Mouse (Mus musculus): ENCODE measurements around the gene Olfr38. TPM values are rescaled to one million over a fixed set of nuclear protein-coding genes. Genes with fewer than 3 reads are reported as not detected.

The Olfr38 gene
- not detected in 2 replicates for total RNA-seq (2012; rRNA removed)
- total RNA-seq (2014; rRNA removed), result not detected in 2 replicates
- not detected in 2 replicates for polyA plus RNA-seq (2012; ENCODE audit: insufficient read length, low read depth)

DNA sequence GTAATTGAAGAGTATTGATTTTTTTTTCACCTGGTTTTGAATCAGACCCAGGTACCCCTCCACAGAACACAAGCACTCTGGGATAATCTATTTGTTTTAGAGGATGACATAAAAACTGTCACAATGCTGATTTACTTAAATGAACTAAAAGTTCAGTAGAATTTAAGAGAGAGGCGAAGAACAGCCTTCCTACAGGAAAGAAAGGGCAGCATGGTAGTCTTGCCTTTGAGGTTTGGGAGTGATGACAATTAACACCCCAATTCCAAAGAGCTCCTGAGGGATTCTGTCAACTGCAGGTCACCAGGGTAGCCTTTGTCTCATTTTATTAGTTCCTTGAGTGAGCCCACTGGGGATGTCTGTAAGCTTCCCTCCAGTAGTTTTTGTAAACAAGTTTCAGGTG is at the start of gene Olfr38:
Gene Olfr38 (plus strand): TSS at position 301 of the 400 bp plus-strand sequence.
- Histone ChIP-seq H3K27me3 (replicated peaks) (no peaks in the 10 kb centered on the region), H3K9ac (ENCODE audit: insufficient read depth, low read depth) (no peak within 1 kb of the TSS), H3K79me2 (replicated peaks; ENCODE audit: control insufficient read depth, extremely low read depth, insufficient read depth, poor library complexity, severe bottlenecking) (no peaks in the 10 kb centered on the region), H3K36me3 (replicated peaks in 1 of 2; ENCODE audit: control insufficient read depth in 1 of 2, insufficient read depth in 1 of 2, low read length in 1 of 2) (no peaks in the 10 kb centered on the region), H3K4me2 (ENCODE audit: insufficient read depth, low read depth, poor library complexity, severe bottlenecking) (no peak within 1 kb of the TSS), H3K9me3 (replicated peaks; ENCODE audit: low read length) (no peaks in the 10 kb centered on the region), H3K4me1 (ENCODE audit: control insufficient read depth in 1 of 2, insufficient read depth in 2 of 2) (no peaks in the 10 kb centered on the region), H3K27ac (ENCODE audit: insufficient read depth, low read depth) (no peak within 1 kb of the TSS), H3K4me3 (replicated peaks in 1 of 3; ENCODE audit: low read depth in 2 of 3, low read length in 2 of 3, poor library complexity in 1 of 3) (no peak within 1 kb of the TSS)
- in situ Hi-C loops (cut with MboI; ENCODE audit: low pct_ligation_motif_present, low pct_unique_long_range_greater_than_20kb, low sequenced_read_pairs), result no loop called here
- TF ChIP-seq POLR2A (IDR thresholded peaks at IDR 0.05; ENCODE audit: low read depth, low read length) (no peak), SMC3 (IDR thresholded peaks at IDR 0.05; ENCODE audit: low read depth, low read length) (no peak), KAT2A (IDR thresholded peaks at IDR 0.05; ENCODE audit: insufficient replicate concordance, low read length) (no peak), CHD2 (IDR thresholded peaks at IDR 0.05; ENCODE audit: low read length) (no peak), EP300 (IDR thresholded peaks at IDR 0.05; ENCODE audit: low read length) (no peak), GABPA (IDR thresholded peaks at IDR 0.05; ENCODE audit: insufficient replicate concordance, low read depth, low read length) (no peak), POLR2AphosphoS2 (IDR thresholded peaks at IDR 0.05; ENCODE audit: low read depth, low read length) (no peak), HCFC1 (IDR thresholded peaks at IDR 0.05; ENCODE audit: low read depth, low read length) (no peak), ZMIZ1 (IDR thresholded peaks at IDR 0.05; ENCODE audit: low read depth, low read length) (no peak), ZC3H11A (IDR thresholded peaks at IDR 0.05; ENCODE audit: low read depth, low read length) (no peak)
- dilution Hi-C loops (cut with MboI; ENCODE audit: extremely low pct_ligation_motif_present, extremely low pct_unique_long_range_greater_than_20kb, low sequenced_read_pairs), result no loop called here
- DNase-seq (ENCODE audit: extremely low read depth), result no peak

DNA sequence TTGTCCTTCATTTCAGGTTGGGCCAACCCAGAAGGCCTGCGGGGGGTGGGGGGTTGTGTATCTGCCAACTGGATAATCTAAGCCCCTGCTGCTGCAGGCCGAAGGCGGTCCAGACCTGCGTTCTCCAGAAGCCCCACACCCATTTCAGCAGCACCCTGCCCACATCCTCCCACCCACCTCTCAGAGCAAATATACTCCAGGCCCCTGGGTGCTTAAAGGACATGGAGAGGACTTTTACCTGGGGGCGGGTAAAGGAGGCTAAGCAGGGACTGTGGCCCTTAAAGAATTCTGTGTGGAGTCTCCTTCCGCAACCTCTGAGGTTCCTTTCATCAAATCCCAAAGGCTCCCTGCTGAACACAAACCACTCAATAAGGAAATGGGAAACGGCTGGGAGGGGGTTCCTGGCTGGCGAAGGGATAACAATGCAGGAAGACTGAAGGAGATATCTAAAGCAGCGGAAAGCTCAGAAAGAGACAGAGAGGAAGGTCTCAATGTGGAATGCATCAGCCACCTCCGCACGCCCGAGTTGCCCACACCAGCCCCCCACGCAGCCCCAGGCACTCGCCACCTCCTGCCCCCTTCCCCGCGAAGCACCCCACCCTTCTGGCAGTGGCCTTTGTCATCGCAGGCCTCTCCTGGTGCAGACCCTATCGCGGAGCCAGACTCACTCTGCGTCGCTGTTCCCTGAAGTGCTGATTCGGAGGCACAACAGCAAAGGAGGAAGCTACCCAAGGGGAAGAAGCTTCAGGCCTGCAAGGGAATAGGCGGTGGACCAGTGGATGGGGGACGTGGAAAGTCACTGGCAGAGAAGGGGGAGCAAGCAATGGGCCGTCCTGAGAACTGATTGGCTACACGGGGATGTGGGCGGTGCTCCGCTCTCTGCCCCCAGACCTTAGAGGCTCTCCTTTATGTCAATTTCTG is 46.7 kb upstream of the Olfr38 start, which contains the start of gene Tcaf1:
Gene Tcaf1 (minus strand): TSS at position 798 of the 921 bp plus-strand sequence.
- in situ Hi-C loops (cut with MboI; ENCODE audit: low pct_ligation_motif_present, low pct_unique_long_range_greater_than_20kb, low sequenced_read_pairs) (no loop called here), dilution Hi-C loops (cut with MboI; ENCODE audit: extremely low pct_ligation_motif_present, extremely low pct_unique_long_range_greater_than_20kb, low sequenced_read_pairs) (no loop called here)
- no peak within 1 kb of the TSS for H3K4me2 ChIP-seq (ENCODE audit: insufficient read depth, low read depth, poor library complexity, severe bottlenecking)
- no peak within 1 kb of the TSS for H3K9ac ChIP-seq (ENCODE audit: insufficient read depth, low read depth)
- H3K4me1 ChIP-seq (ENCODE audit: control insufficient read depth in 1 of 2, insufficient read depth in 2 of 2), result no peaks in the 10 kb centered on the region
- H3K27ac ChIP-seq (ENCODE audit: insufficient read depth, low read depth), result no peak within 1 kb of the TSS
- no peak for DNase-seq (ENCODE audit: extremely low read depth)
- no peaks in the 10 kb centered on the region for H3K9me3 ChIP-seq (replicated peaks; ENCODE audit: low read length)
- H3K27me3 ChIP-seq (replicated peaks), result no peaks in the 10 kb centered on the region
- no peak within 1 kb of the TSS for H3K4me3 ChIP-seq (replicated peaks in 1 of 3; ENCODE audit: low read depth in 2 of 3, low read length in 2 of 3, poor library complexity in 1 of 3)
- no peaks in the 10 kb centered on the region for H3K36me3 ChIP-seq (replicated peaks in 1 of 2; ENCODE audit: control insufficient read depth in 1 of 2, insufficient read depth in 1 of 2, low read length in 1 of 2)
- no peaks in the 10 kb centered on the region for H3K79me2 ChIP-seq (replicated peaks; ENCODE audit: control insufficient read depth, extremely low read depth, insufficient read depth, poor library complexity, severe bottlenecking)
- no peak for TF ChIP-seq JUND (conservative IDR thresholded peaks at IDR 0.05; ENCODE audit: low read depth, low read length)
- no peak for TF ChIP-seq UBTF (IDR thresholded peaks at IDR 0.05; ENCODE audit: low read depth, low read length)
- TF ChIP-seq CHD2 (IDR thresholded peaks at IDR 0.05; ENCODE audit: low read length), result no peak
- no peak for TF ChIP-seq ZKSCAN1 (IDR thresholded peaks at IDR 0.05; ENCODE audit: borderline replicate concordance, low read depth, low read length)
- TF ChIP-seq E2F4 (IDR thresholded peaks at IDR 0.05; ENCODE audit: insufficient replicate concordance, low read depth, low read length), result no peak
- no peak for TF ChIP-seq POLR2A (IDR thresholded peaks at IDR 0.05; ENCODE audit: low read depth, low read length)

All from CH12.LX (cell line).